Mouse (Mus musculus): ENCODE data around the gene Col26a1. TPM values are rescaled to one million over a fixed set of nuclear protein-coding genes. Genes with fewer than 3 reads are reported as not detected.

Gene Col26a1
- polyA plus RNA-seq, 1 experiment, result 5.6 TPM

- DNase-seq, result no peak
- Histone ChIP-seq H3K27me3 (replicated peaks; ENCODE audit: control insufficient read depth, insufficient read depth, low read length) (no peaks in the 10 kb centered on the region), H3K4me1 (ENCODE audit: control insufficient read depth, insufficient read depth, low read length) (no peaks in the 10 kb centered on the region), H3K4me3 (ENCODE audit: insufficient read depth, low read depth, low read length) (no peak within 1 kb of the TSS), H3K27ac (ENCODE audit: insufficient read depth, low read depth, low read length) (no peak within 1 kb of the TSS), H3K36me3 (ENCODE audit: control insufficient read depth, insufficient read depth, low read length) (no peaks in the 10 kb centered on the region)
- no peak for TF ChIP-seq POLR2A (IDR thresholded peaks at IDR 0.05; ENCODE audit: low read depth, low read length)
- no peak for TF ChIP-seq CTCF (conservative IDR thresholded peaks at IDR 0.05; ENCODE audit: insufficient read depth, insufficient read length, low read depth, low read length)
- 91% methylated on average over 4 of the region's 4 CpGs for WGBS
Observed at GRCm38 (mm10) chr5:136692784-136693183, 190.2 kb downstream of the Col26a1 start, which contains the start of gene Myl10. Gene Myl10 (plus strand): TSS chr5:136693146.

Other genes starting within 250 kb of the Col26a1 start
- not detected in 2 replicates for gene Myl10, start 190.1 kb downstream of the Col26a1 start, polyA plus RNA-seq (2012; rRNA removed)
- gene Ift22, start 24.9 kb upstream of the Col26a1 start, polyA plus RNA-seq (2012; rRNA removed), result 23.3 and 26.5 TPM in 2 replicates
- 276 and 313 TPM in 2 replicates for gene Fis1, start 70.1 kb upstream of the Col26a1 start, polyA plus RNA-seq (2012; rRNA removed)
- 28.2 and 33.1 TPM in 2 replicates for gene Cldn15, start 83.4 kb upstream of the Col26a1 start, polyA plus RNA-seq (2012; rRNA removed)
- gene Plod3, start 103.8 kb upstream of the Col26a1 start, polyA plus RNA-seq (2012; rRNA removed), result 44.0 and 46.9 TPM in 2 replicates
- gene Znhit1, start 104.8 kb upstream of the Col26a1 start, polyA plus RNA-seq (2012; rRNA removed), result 99.7 and 105 TPM in 2 replicates
- 0.03 and 0.08 TPM in 2 replicates for gene Vgf, start 143.2 kb upstream of the Col26a1 start, polyA plus RNA-seq (2012; rRNA removed)
- 57.7 and 67.0 TPM in 2 replicates for gene Ap1s1, start 162.9 kb upstream of the Col26a1 start, polyA plus RNA-seq (2012; rRNA removed)
- 1.1 and 2.1 TPM in 2 replicates for gene Serpine1, start 189.1 kb upstream of the Col26a1 start, polyA plus RNA-seq (2012; rRNA removed)
- gene Trim56, start 233.0 kb upstream of the Col26a1 start, polyA plus RNA-seq (2012; rRNA removed), result 10.2 and 14.4 TPM in 2 replicates